Mouse (Mus musculus): Measurements from ENCODE around the gene Slc6a5. TPM values are rescaled to one million over a fixed set of nuclear protein-coding genes. Genes with fewer than 3 reads are reported as not detected.
A peak's percentile ranks its signal among the peaks of the same experiment; 100 is the strongest.

Slc6a5 gene
- polyA plus RNA-seq, 1 experiment from 2014 or later, result not detected

DNA sequence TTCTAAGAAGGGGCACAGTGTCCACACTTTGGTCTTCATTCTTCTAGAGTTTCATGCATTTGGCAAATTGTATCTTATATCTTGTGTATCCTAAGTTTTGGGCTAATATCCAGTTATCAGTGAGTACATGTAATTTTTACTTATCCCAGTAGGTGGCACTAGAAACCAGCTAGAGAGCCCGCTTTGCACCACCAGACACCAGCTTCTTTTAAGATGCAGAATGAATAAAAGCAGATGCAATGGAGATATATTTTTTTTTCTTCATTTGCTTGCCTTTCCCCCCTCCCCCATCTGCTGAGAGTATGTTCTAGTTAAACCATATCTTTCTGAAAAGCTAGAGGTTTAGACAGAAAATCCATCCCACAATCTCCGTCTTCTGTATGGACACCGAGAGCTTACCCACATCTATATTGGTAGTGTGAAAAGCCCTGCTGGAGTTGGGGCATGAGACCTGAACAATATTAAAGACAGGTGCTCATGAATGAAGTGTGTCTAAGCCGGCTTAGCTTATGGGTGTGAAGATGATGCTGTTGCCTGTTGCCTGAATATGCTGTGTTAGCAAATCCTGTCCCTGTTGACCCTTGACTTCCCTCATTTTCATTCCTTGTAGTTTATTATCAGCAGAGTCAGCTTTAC is 43.7 kb downstream of the Slc6a5 start:
- H3K9ac ChIP-seq (ENCODE audit: low read length), result no peak overlapping the region
- no peaks in the 10 kb centered on the region for H3K4me1 ChIP-seq (ENCODE audit: control insufficient read depth, insufficient read depth, low read length)
- ATAC-seq, result peak; percentile 48; the same call in 1 of the 2 replicates
- no peaks in the 10 kb centered on the region for H3K9me3 ChIP-seq (replicated peaks; ENCODE audit: control insufficient read depth, low read length)
- DNase-seq (ENCODE audit: low spot score), result peak; percentile 81
- no peaks in the 10 kb centered on the region for H3K27me3 ChIP-seq (replicated peaks; ENCODE audit: control insufficient read depth, insufficient read depth, low read length)
- H3K36me3 ChIP-seq (ENCODE audit: control insufficient read depth, insufficient read depth, low read length), result no peaks in the 10 kb centered on the region
- no peak overlapping the region for H3K4me2 ChIP-seq (ENCODE audit: low read length)
- no peak overlapping the region for H3K4me3 ChIP-seq (ENCODE audit: low read depth, low read length)
- no peak overlapping the region for H3K27ac ChIP-seq (ENCODE audit: low read depth, low read length)
- WGBS, result 63% methylated on average over 4 of the region's 4 CpGs

DNA sequence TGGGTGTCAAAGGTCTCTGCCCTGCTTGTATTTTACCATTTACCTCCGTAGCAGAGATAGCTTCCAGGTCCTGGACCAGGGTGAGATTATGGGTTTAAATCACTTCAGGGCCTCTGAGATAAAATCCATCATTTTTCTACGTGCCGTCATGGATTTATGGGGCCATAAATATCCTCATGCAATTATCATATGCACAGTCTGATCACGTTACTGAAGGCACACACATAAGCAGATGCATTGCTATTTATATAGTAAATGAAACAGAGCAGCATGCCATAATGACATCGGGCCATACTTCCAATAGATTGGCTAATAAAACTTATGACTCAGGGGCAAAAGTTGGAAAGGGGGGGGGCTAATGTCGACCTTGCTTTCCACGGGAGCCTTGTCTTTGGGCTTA is 44.9 kb downstream of the Slc6a5 start:
- Histone ChIP-seq H3K4me3 (ENCODE audit: low read depth, low read length) (no peak overlapping the region), H3K27me3 (replicated peaks; ENCODE audit: control insufficient read depth, insufficient read depth, low read length) (no peaks in the 10 kb centered on the region), H3K36me3 (ENCODE audit: control insufficient read depth, insufficient read depth, low read length) (no peaks in the 10 kb centered on the region), H3K4me2 (ENCODE audit: low read length) (no peak overlapping the region), H3K4me1 (ENCODE audit: control insufficient read depth, insufficient read depth, low read length) (no peaks in the 10 kb centered on the region), H3K9me3 (replicated peaks; ENCODE audit: control insufficient read depth, low read length) (no peaks in the 10 kb centered on the region), H3K27ac (ENCODE audit: low read depth, low read length) (no peak overlapping the region), H3K9ac (ENCODE audit: low read length) (no peak overlapping the region)
- 87% methylated on average over 7 of the region's 7 CpGs for WGBS
- ATAC-seq (no peak), DNase-seq (ENCODE audit: low spot score) (no peak)

DNA sequence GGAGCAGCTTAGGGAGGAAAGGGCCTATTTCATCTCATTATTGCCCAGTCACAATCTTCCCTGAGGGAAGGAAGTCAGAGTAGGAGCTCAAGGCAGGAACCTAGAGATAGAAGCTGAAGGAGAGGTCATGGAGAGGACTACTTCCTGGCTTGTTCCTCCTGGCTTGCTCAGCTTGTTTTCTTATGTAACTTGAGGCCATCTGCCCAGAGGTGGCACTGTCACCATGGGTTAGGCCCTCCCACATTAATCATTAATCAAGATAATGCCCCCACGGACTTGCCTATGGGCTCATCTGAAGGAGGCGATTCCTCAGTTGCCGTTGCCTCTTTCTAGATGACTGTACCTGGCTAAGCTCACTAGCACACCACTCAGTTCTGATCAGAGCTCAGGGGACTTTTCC is 47.2 kb downstream of the Slc6a5 start:
- no peaks in the 10 kb centered on the region for H3K36me3 ChIP-seq (ENCODE audit: control insufficient read depth, insufficient read depth, low read length)
- no peak for DNase-seq (ENCODE audit: low spot score)
- H3K4me3 ChIP-seq (ENCODE audit: low read depth, low read length), result no peak overlapping the region
- H3K9ac ChIP-seq (ENCODE audit: low read length), result no peak overlapping the region
- H3K27me3 ChIP-seq (replicated peaks; ENCODE audit: control insufficient read depth, insufficient read depth, low read length), result no peaks in the 10 kb centered on the region
- ATAC-seq, result no peak
- whole genome bisulfite sequencing, result 88% methylated on average over 3 of the region's 3 CpGs
- H3K27ac ChIP-seq (ENCODE audit: low read depth, low read length), result no peak overlapping the region
- H3K9me3 ChIP-seq (replicated peaks; ENCODE audit: control insufficient read depth, low read length), result no peaks in the 10 kb centered on the region
- H3K4me1 ChIP-seq (ENCODE audit: control insufficient read depth, insufficient read depth, low read length), result no peaks in the 10 kb centered on the region
- no peak overlapping the region for H3K4me2 ChIP-seq (ENCODE audit: low read length)

DNA sequence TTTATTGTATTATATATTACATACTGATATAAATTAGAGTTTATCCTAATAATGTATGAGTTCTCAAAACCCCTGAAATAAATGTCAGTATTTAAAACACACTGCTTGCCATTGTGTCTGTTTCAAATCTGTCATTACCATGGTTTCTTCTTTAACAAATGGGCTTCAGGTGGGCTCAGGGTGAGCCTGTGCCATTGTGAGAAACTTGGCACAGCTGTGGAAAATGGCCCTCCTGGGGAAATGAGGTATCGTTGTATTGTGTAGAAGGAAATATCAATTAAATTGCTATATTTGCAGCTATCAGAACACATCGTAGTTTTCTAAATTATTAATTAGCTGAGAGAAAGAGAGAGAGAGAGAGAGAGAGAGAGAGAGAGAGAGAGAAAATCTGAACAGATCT is 53.8 kb downstream of the Slc6a5 start:
- ATAC-seq (no peak), DNase-seq (ENCODE audit: low spot score) (no peak)
- Histone ChIP-seq H3K27me3 (replicated peaks; ENCODE audit: control insufficient read depth, insufficient read depth, low read length) (no peaks in the 10 kb centered on the region), H3K9ac (ENCODE audit: low read length) (no peak overlapping the region), H3K4me3 (ENCODE audit: low read depth, low read length) (no peak overlapping the region), H3K4me2 (ENCODE audit: low read length) (no peak overlapping the region), H3K9me3 (replicated peaks; ENCODE audit: control insufficient read depth, low read length) (no peaks in the 10 kb centered on the region), H3K4me1 (ENCODE audit: control insufficient read depth, insufficient read depth, low read length) (no peaks in the 10 kb centered on the region), H3K36me3 (ENCODE audit: control insufficient read depth, insufficient read depth, low read length) (no peaks in the 10 kb centered on the region), H3K27ac (ENCODE audit: low read depth, low read length) (no peak overlapping the region)
- 80% methylated on average over 2 of the region's 2 CpGs for WGBS

DNA sequence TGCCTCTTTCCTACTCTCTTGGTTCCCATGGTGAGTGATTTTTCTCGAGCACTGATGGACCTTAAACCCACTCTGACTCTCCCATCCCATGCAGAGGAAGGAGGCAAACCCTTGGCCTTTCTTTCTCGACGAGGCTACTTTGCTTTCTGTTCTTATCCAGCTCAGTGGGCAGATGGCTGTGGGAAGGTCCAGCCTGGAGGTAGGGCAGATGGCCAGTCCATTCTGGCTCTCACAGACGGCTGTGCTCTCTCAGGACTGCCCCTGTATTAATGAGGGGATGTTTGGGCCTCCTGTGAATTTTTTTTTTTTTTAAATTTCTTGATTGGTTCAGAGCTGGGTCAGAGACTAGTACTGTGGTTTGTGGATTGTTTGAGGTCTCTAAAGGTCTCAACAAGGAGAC is 59.6 kb downstream of the Slc6a5 start:
- 42% methylated on average over 4 of the region's 4 CpGs for WGBS
- Histone ChIP-seq H3K36me3 (ENCODE audit: control insufficient read depth, insufficient read depth, low read length) (no peaks in the 10 kb centered on the region), H3K4me1 (ENCODE audit: control insufficient read depth, insufficient read depth, low read length) (peaks cover under 1% of the 10 kb centered on the region), H3K4me2 (ENCODE audit: low read length) (no peak overlapping the region), H3K27me3 (replicated peaks; ENCODE audit: control insufficient read depth, insufficient read depth, low read length) (peaks cover 11% of the 10 kb centered on the region; the same call in 1 of the 2 replicates), H3K9ac (ENCODE audit: low read length) (no peak overlapping the region), H3K27ac (ENCODE audit: low read depth, low read length) (no peak overlapping the region), H3K9me3 (replicated peaks; ENCODE audit: control insufficient read depth, low read length) (no peaks in the 10 kb centered on the region), H3K4me3 (ENCODE audit: low read depth, low read length) (no peak overlapping the region)
- no peak for ATAC-seq
- DNase-seq (ENCODE audit: low spot score), result no peak

DNA sequence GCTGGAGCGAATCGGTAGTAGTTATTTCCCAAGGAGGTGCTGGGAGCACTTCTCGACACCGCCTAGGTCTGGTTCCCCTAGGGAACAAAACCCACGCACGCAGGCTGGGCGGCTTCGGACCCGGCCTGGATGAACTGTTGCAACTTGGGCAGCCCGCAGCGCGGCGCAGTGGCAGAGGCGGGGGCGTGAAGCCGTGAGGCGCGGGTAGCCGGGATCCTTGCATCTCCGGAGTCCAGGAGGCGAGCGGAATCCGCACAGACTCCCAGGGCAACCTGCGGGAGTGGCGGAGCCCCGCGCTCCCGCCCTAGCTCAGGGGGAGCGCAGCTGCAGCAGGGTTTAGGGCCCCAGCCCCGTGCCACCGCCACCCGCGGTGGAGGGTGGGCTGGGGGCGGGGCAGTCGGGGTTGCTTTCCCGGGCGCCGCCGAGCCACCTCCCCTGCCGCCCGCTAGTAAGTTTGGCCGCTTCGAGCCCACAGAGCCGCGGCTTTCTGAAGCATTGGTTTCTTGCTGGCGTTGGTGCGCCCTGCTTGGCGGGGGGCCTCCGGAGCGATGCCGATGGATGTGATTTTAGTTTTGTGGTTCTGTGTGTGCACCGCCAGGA is 65.0 kb downstream of the Slc6a5 start, which contains the start of gene Nell1:
Nell1 (plus strand) TSS at position 24 of the 600 bp plus-strand sequence.
- Histone ChIP-seq H3K4me2 (ENCODE audit: low read length) (peak within 1 kb of the TSS; percentile 97), H3K36me3 (ENCODE audit: control insufficient read depth, insufficient read depth, low read length) (no peaks in the 10 kb centered on the region), H3K9ac (ENCODE audit: low read length) (peak within 1 kb of the TSS; percentile 57), H3K27me3 (replicated peaks; ENCODE audit: control insufficient read depth, insufficient read depth, low read length) (peaks cover 53% of the 10 kb centered on the region), H3K27ac (ENCODE audit: low read depth, low read length) (no peak within 1 kb of the TSS), H3K4me3 (ENCODE audit: low read depth, low read length) (peak within 1 kb of the TSS; percentile 47), H3K9me3 (replicated peaks; ENCODE audit: control insufficient read depth, low read length) (no peaks in the 10 kb centered on the region), H3K4me1 (ENCODE audit: control insufficient read depth, insufficient read depth, low read length) (peaks cover 5% of the 10 kb centered on the region; the same call in 1 of the 2 replicates)
- DNase-seq (ENCODE audit: low spot score), result peak; percentile 45
- 0% methylated on average over 27 of the region's 52 CpGs for WGBS
- ATAC-seq, result peak; percentile 68

DNA sequence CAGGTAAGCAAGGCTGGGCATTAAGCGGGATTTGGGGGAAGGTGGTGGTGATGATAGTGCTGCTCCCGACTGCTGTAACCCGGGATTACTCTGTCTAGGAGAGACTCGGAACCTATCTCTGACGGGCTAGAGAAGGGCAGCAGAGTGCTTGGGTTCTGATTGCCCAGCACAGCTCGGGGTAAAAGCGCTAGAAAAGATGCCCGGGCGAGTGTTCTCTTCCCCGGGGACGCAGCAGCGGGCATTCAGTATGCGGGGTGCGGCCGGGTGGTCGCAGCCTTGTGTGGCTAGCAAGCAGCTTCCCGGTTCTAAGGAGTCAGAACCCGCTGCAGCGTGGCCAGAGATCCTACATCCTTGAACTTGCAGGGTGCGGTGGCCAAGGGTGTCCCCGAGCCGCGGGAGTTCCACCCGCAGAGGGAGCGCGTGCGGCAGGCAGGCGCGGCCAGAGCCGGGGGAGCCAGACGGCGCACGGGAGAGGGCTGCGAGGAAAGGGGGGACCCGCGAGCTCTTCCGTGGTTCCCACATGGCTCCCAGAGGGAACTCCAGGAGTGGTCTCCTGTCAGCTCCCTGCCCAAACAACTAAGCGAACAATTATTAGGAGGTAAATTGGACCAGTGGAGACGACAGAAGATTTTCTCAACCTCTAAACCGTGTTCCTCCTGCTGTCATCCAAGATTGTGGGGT is 65.6 kb downstream of the Slc6a5 start:
- WGBS, result under 1% methylated on average over 40 of the region's 40 CpGs
- Histone ChIP-seq H3K4me2 (ENCODE audit: low read length) (peak overlapping the region; percentile 97), H3K9me3 (replicated peaks; ENCODE audit: control insufficient read depth, low read length) (no peaks in the 10 kb centered on the region), H3K27me3 (replicated peaks; ENCODE audit: control insufficient read depth, insufficient read depth, low read length) (peaks cover 53% of the 10 kb centered on the region), H3K4me3 (ENCODE audit: low read depth, low read length) (peak overlapping the region; percentile 47), H3K36me3 (ENCODE audit: control insufficient read depth, insufficient read depth, low read length) (no peaks in the 10 kb centered on the region), H3K9ac (ENCODE audit: low read length) (peak overlapping the region; percentile 57), H3K4me1 (ENCODE audit: control insufficient read depth, insufficient read depth, low read length) (peaks cover 5% of the 10 kb centered on the region; the same call in 1 of the 2 replicates), H3K27ac (ENCODE audit: low read depth, low read length) (no peak overlapping the region)
- DNase-seq (ENCODE audit: low spot score), result peak; percentile 39
- ATAC-seq, result peak; percentile 68

DNA sequence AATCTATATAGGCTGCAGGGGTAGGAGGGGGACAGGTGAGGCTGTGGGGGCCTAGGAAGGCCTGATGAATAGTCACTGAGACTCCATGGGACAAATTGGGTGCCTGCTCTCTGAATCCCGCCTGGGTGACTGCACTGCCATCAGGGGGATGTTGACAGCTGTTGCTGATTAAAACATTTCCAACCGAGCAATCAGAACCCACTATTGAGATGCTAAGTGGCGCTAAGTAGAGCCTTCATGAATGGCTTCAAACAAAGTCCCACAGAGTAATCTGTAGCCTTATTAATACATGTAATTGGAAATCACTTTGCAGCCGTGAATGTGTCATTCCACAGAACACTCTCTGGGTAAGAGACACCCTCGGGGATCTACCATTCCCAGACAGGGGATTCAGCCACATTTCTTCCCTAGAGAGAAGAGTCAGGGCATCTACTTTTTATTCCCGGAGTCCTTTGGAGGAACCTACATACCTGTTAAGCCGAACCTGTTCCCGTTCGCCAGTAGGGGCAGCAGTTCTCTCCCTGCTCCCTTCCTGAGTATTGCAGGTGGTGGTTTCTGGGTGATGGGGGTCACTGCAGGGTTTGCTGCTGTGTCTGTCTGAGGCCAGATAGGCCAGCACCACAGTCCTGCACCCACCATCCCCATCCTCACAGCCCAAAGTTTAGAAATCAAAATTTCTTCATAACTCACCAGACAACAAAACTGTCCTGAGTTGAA is 71.7 kb downstream of the Slc6a5 start:
- Histone ChIP-seq H3K9me3 (replicated peaks; ENCODE audit: control insufficient read depth, low read length) (no peaks in the 10 kb centered on the region), H3K4me1 (ENCODE audit: control insufficient read depth, insufficient read depth, low read length) (peaks cover 2% of the 10 kb centered on the region; the same call in 1 of the 2 replicates), H3K9ac (ENCODE audit: low read length) (no peak overlapping the region), H3K36me3 (ENCODE audit: control insufficient read depth, insufficient read depth, low read length) (no peaks in the 10 kb centered on the region), H3K4me2 (ENCODE audit: low read length) (no peak overlapping the region), H3K4me3 (ENCODE audit: low read depth, low read length) (no peak overlapping the region), H3K27ac (ENCODE audit: low read depth, low read length) (no peak overlapping the region), H3K27me3 (replicated peaks; ENCODE audit: control insufficient read depth, insufficient read depth, low read length) (peaks cover 20% of the 10 kb centered on the region)
- peak; percentile 80 for ATAC-seq
- 2% methylated on average over 9 of the region's 9 CpGs for WGBS
- peak; percentile 84 for DNase-seq (ENCODE audit: low spot score)
